Mouse (Mus musculus): ENCODE measurements at regions not wholly inside any gene's neighbourhood (a gene's known extent, or its start where the extent isn't known, plus 50 kb on each side); places are given as distances from the start of the nearest gene placed in this dataset.

DNA sequence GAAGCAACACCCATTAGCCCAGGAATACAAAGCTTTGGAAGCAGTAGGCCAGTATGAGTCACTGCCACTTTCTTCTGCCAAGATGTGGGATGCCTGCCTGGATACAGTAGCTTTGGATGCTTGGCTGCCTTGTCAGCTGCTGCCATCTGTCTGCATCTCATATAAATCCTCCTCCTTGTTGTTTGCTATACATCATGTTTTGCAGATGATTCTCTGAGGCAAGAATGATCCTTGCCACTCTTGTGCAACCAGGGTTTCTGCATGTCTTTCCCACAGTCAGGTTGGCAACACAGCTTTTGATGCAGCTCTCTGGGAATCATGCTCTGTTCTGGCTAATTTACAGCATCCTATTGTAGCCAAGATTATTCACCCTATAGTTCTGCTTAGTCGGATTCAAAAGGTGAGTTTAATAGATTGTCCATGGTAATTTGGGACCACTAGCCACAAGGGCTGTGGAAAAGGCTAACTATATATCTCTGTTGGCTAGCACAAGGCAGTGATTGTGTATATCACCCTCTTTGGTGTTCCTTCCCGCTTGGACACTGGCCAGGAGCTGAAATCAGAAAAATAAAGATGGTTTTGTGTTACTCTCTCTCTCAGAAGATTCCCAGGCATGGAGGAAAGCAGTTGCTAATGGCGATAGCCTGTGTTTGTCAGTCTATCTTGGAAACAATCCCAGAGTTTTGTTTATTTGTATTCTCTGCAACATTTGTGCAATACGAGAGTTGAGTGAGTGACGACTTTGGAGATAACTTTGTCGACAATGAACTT lies 1313.5 kb downstream of the Defb40 start:
- Histone ChIP-seq H3K4me1 (no peaks in the 10 kb centered on the region), H3K27me3 (ENCODE audit: insufficient read depth, poor library complexity, severe bottlenecking) (no peaks in the 10 kb centered on the region), H3K9me3 (no peaks in the 10 kb centered on the region), H3K27ac (no peak overlapping the region), H3K4me3 (no peak overlapping the region), H3K36me3 (no peaks in the 10 kb centered on the region)
- WGBS: 53% methylated on average over 6 of the region's 6 CpGs
- no peak for DNase-seq (ENCODE audit: low spot score)

DNA sequence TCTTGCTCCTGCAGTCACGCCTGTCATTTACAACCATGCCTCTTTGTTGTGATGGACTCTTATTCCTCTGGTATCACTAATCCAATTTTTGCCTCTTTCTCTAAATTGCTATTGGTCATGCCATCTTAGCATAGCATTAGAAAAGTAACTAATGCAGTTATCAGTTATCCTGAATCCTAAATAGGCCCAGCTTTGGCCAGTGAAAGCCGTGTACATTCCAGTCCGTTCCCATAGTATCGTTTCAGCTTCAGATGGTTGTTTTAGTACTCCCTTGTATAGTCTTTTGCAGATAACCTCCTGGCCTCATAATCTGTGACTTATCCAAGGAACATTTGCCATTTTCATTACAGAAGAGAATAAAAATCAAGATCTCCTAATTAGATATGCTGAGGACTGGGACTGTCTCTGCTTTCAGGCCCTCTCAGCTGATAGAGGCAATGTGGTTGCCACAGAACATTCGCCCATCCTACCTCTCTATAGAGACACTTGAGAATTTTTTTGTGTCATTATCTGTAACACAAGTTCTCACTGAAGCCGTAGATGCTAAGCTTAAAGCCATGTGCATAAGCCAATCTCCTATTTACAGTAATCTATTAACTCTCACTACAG lies 1318.2 kb downstream of the Defb40 start:
- no peak for DNase-seq (ENCODE audit: low spot score)
- no peaks in the 10 kb centered on the region for H3K4me1 ChIP-seq
- no peak overlapping the region for H3K4me3 ChIP-seq
- no peaks in the 10 kb centered on the region for H3K27me3 ChIP-seq (ENCODE audit: insufficient read depth, poor library complexity, severe bottlenecking)
- 79% methylated on average over 6 of the region's 6 CpGs for WGBS
- no peak overlapping the region for H3K27ac ChIP-seq
- no peaks in the 10 kb centered on the region for H3K36me3 ChIP-seq
- no peaks in the 10 kb centered on the region for H3K9me3 ChIP-seq

DNA sequence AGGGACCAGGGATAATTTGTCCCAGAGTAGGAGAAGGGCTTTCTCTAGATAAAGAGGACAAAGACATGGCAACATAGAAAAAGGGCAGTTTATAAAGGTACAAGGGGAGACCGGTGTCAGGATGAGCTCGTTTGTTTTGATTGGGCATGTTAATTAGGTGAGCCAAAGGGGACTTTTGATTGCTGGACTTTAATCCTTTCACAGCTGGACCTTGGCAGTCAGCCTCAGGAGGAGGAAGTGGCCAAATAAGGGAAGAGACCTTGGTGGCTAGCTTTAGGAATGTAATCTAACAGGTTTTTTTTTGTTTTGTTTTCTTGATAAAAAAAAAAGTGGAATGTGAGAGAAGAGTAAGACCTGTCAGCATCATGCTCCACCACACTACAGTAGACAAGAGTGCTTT lies 1324.3 kb downstream of the Defb40 start:
- no peaks in the 10 kb centered on the region for H3K27me3 ChIP-seq (ENCODE audit: insufficient read depth, poor library complexity, severe bottlenecking)
- H3K27ac ChIP-seq: peak overlapping the region; percentile 22; the same call in 1 of the 2 replicates
- no peaks in the 10 kb centered on the region for H3K9me3 ChIP-seq
- H3K36me3 ChIP-seq: no peaks in the 10 kb centered on the region
- WGBS: 3% methylated on average over 2 of the region's 2 CpGs
- no peak overlapping the region for H3K4me3 ChIP-seq
- H3K4me1 ChIP-seq: 0 out of 2 replicates have a peak, but pooled peaks cover 7% of the 10 kb centered on the region
- no peak for DNase-seq (ENCODE audit: low spot score)

DNA sequence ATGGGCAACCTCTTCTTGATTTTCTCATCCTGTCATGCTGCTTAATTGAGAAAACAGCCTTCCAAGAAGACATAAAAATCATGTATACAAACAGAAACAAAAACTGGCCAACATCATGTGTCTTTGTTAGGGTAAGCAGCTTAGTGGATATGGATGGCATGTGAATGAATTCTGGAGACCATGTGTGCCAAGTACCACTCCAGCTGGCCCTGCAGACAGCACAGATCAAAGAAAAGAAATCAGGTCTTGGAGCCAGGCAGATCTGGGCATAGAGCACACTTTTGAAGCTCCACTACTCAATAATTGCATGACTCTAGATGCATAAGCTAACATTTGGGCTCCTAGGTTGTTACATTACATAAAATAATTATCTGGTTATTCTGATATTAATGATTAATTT lies 1330.5 kb downstream of the Defb40 start:
- DNase-seq (ENCODE audit: low spot score): no peak
- H3K27ac ChIP-seq: no peak overlapping the region
- H3K9me3 ChIP-seq: no peaks in the 10 kb centered on the region
- no peaks in the 10 kb centered on the region for H3K4me1 ChIP-seq
- H3K36me3 ChIP-seq: no peaks in the 10 kb centered on the region
- no peaks in the 10 kb centered on the region for H3K27me3 ChIP-seq (ENCODE audit: insufficient read depth, poor library complexity, severe bottlenecking)
- H3K4me3 ChIP-seq: no peak overlapping the region

DNA sequence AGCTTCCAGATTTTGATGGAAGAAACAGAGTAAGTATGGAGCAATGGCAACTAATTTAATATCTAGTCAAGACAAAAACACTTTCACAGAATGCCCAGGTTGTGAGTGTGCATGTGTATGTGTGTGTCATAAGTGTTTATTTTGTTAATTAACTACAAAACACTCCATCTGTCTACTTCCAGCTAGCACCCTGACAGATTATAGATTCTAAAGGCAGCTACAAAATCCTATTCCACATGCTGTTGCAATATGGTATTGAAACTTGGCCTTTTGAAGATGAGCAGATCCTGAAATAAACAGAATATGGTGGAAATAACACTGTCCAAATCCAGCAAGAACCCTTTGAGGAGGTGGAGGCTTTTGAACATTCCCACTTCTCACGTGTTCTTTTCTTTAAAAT lies 1356.9 kb downstream of the Defb40 start:
- Histone ChIP-seq H3K27ac (no peak overlapping the region), H3K27me3 (ENCODE audit: insufficient read depth, poor library complexity, severe bottlenecking) (no peaks in the 10 kb centered on the region), H3K36me3 (no peaks in the 10 kb centered on the region), H3K9me3 (no peaks in the 10 kb centered on the region), H3K4me3 (no peak overlapping the region), H3K4me1 (no peaks in the 10 kb centered on the region)
- WGBS: 42% methylated on average over 1 of the region's 1 CpGs
- no peak for DNase-seq (ENCODE audit: low spot score)

DNA sequence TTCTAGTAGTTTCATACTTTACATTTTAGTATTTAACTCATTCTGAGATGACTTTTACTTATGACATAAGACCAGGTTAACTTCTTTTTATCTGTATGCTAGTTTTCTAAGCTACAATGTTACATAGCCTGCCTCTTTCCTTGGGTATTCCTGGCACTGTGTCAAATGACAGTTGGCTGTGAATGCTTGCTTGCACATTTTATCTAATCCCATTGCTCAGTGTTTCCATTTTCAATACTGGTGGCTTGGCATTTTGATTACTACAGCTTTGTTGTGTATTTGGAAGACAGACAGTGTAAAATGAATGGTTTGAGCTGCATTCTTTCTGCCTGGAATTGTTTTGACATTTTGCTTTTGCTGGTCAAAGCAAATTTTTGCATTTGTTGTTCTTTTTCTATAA lies 1359.2 kb downstream of the Defb40 start:
- no peak for DNase-seq (ENCODE audit: low spot score)
- Histone ChIP-seq H3K36me3 (no peaks in the 10 kb centered on the region), H3K27ac (no peak overlapping the region), H3K9me3 (no peaks in the 10 kb centered on the region), H3K4me3 (no peak overlapping the region), H3K4me1 (no peaks in the 10 kb centered on the region), H3K27me3 (ENCODE audit: insufficient read depth, poor library complexity, severe bottlenecking) (no peaks in the 10 kb centered on the region)

DNA sequence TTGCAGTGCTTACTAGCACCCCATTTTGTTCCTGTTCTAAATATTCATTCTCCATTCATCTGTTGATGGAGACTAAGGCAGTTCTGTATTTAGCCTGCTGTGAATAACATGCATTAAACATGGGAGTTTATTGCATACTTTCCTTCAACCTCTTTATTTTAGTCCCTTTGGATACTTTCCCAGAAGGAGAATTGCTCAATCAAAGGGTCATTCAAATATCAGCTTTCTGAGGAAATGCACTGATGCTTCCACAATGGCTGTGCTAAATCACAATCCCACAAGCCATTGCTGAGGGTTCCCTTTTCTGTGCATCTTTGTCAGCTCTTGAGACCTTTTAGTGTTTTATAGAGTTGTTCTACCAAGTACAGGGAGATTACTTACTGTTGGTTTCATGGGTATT lies 1359.9 kb downstream of the Defb40 start:
- H3K4me3 ChIP-seq: no peak overlapping the region
- no peak for DNase-seq (ENCODE audit: low spot score)
- H3K27me3 ChIP-seq (ENCODE audit: insufficient read depth, poor library complexity, severe bottlenecking): no peaks in the 10 kb centered on the region
- no peaks in the 10 kb centered on the region for H3K9me3 ChIP-seq
- no peaks in the 10 kb centered on the region for H3K4me1 ChIP-seq
- no peaks in the 10 kb centered on the region for H3K36me3 ChIP-seq
- H3K27ac ChIP-seq: no peak overlapping the region

DNA sequence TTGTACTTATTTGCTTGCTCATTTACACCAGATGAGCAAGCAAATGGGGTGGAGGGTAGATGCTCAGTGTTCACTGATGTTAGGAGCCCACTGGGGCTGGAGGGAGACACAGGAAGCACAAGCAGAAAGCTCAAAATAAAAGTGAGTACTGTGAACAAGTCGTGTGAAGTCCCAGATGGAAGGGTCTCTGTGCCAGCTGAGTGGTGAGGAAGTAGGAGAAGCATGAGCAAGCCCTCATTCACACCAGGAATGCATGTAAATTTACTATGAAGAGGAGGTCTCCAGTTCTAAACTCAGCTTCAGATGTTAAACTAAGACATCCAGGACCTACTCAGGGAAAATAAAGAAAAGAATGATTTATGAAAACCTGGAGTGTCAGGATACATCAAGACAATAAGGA lies 1375.2 kb downstream of the Defb40 start:
- Histone ChIP-seq H3K4me1 (no peaks in the 10 kb centered on the region), H3K4me3 (no peak overlapping the region), H3K36me3 (no peaks in the 10 kb centered on the region), H3K27ac (no peak overlapping the region), H3K27me3 (ENCODE audit: insufficient read depth, poor library complexity, severe bottlenecking) (no peaks in the 10 kb centered on the region), H3K9me3 (no peaks in the 10 kb centered on the region)
- WGBS: 31% methylated on average over 1 of the region's 1 CpGs
- no peak for DNase-seq (ENCODE audit: low spot score)

DNA sequence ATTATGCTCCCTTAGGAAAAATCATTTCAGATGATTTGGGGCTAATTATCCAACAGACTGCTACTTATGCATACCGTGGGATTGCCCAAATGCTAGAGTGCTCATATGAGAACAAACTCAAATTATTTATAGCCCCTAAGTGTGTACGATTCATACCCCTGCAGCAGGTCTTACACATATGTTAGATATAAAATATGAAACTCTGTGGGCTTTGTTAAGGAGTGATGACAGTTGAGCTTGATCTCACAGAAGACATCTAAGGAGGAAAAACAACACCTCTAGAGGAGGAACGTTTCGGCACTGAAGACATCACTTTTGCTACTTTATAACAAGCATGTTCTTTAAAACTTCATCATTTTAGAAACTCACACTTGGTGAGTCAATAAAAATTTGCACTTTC lies 1379.3 kb downstream of the Defb40 start:
- Histone ChIP-seq H3K9me3 (no peaks in the 10 kb centered on the region), H3K27ac (no peak overlapping the region), H3K36me3 (no peaks in the 10 kb centered on the region), H3K4me3 (no peak overlapping the region), H3K4me1 (no peaks in the 10 kb centered on the region), H3K27me3 (ENCODE audit: insufficient read depth, poor library complexity, severe bottlenecking) (no peaks in the 10 kb centered on the region)
- 80% methylated on average over 4 of the region's 4 CpGs for WGBS
- DNase-seq (ENCODE audit: low spot score): no peak

DNA sequence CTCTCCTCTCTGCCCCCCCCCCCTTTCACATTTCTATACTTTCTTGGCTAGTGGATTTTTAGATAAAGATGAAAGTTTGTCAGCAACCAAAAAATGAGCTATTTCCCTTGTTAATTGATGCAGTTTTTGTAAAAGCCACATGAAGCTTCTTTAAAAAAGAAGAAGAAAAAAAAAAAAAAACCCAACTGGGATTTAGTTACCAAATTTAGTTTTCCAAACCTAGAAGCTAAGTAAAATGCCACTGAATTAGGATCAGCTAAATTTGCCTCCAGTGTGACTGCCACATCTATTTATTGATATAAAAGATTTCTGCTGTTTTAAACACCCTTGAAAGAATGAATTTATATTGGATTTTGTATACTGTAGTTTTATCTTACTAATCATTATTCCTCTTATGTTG lies 1381.5 kb downstream of the Defb40 start:
- no peak overlapping the region for H3K4me3 ChIP-seq
- no peaks in the 10 kb centered on the region for H3K36me3 ChIP-seq
- no peaks in the 10 kb centered on the region for H3K4me1 ChIP-seq
- no peak overlapping the region for H3K27ac ChIP-seq
- DNase-seq (ENCODE audit: low spot score): no peak
- H3K9me3 ChIP-seq: no peaks in the 10 kb centered on the region
- H3K27me3 ChIP-seq (ENCODE audit: insufficient read depth, poor library complexity, severe bottlenecking): no peaks in the 10 kb centered on the region

DNA sequence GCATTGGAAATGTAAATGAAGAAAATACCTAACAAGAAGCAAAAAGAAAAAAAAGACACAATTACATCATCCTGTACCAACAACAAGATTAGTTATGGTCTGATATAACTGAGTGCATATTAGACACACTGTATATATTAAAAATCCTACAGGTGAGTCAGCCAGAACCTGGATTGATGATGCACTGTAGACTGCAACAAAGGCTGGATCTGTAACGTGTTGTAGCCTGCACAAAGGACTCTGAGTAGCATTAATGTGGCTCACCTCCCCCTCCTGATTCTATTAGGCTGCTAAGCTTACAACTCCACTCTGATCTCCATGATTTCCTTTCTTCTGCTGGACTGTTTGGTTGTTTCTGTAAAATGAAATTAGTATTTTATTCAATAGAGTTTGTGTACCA lies 1383.4 kb downstream of the Defb40 start:
- H3K36me3 ChIP-seq: no peaks in the 10 kb centered on the region
- no peaks in the 10 kb centered on the region for H3K27me3 ChIP-seq (ENCODE audit: insufficient read depth, poor library complexity, severe bottlenecking)
- H3K4me3 ChIP-seq: no peak overlapping the region
- H3K9me3 ChIP-seq: no peaks in the 10 kb centered on the region
- no peak overlapping the region for H3K27ac ChIP-seq
- WGBS: 61% methylated on average over 1 of the region's 1 CpGs
- H3K4me1 ChIP-seq: no peaks in the 10 kb centered on the region
- DNase-seq (ENCODE audit: low spot score): no peak

DNA sequence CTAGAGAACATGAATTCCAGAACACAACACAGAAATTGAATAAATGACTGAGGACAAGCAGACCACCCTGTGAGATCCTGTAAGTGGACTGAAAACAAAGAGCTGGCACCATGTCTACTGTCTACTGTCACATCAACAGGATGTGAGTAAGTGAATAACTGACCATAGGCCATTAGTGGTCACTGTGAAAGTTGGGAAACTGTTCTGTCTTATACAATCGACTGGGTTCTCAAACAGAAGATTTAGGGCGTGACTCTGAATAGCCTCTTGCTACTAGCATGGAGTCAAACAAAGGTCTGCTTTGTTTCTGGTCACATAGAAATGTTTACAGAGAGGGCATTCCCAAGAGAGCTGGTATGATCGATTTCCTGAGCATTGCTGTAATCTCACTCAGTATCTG lies 1387.9 kb downstream of the Defb40 start:
- no peak for DNase-seq (ENCODE audit: low spot score)
- no peak overlapping the region for H3K4me3 ChIP-seq
- no peak overlapping the region for H3K27ac ChIP-seq
- no peaks in the 10 kb centered on the region for H3K36me3 ChIP-seq
- H3K9me3 ChIP-seq: no peaks in the 10 kb centered on the region
- WGBS: 75% methylated on average over 3 of the region's 3 CpGs
- no peaks in the 10 kb centered on the region for H3K27me3 ChIP-seq (ENCODE audit: insufficient read depth, poor library complexity, severe bottlenecking)
- no peaks in the 10 kb centered on the region for H3K4me1 ChIP-seq

DNA sequence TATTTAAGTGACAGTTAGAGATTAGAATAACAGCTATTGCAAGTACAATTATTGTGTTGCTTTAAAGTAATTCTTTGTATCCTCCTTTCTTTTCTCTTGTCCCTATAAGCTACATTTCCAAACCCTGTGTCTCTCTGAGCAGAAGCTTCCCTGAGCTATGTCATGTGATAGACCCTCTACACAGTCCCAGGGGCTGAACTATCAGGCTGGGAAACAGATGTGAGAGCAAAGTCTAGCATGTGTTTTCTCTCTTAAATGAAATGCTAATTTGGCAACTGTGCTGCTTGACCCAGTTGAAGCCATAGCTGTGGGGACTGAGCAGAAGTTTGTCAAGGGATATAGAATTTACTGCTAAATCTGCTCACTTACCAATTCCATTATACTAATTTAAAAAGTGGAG lies 1389.9 kb downstream of the Defb40 start:
- no peak overlapping the region for H3K4me3 ChIP-seq
- H3K4me1 ChIP-seq: no peaks in the 10 kb centered on the region
- H3K36me3 ChIP-seq: no peaks in the 10 kb centered on the region
- no peak for DNase-seq (ENCODE audit: low spot score)
- H3K27me3 ChIP-seq (ENCODE audit: insufficient read depth, poor library complexity, severe bottlenecking): no peaks in the 10 kb centered on the region
- H3K9me3 ChIP-seq: no peaks in the 10 kb centered on the region
- H3K27ac ChIP-seq: no peak overlapping the region

DNA sequence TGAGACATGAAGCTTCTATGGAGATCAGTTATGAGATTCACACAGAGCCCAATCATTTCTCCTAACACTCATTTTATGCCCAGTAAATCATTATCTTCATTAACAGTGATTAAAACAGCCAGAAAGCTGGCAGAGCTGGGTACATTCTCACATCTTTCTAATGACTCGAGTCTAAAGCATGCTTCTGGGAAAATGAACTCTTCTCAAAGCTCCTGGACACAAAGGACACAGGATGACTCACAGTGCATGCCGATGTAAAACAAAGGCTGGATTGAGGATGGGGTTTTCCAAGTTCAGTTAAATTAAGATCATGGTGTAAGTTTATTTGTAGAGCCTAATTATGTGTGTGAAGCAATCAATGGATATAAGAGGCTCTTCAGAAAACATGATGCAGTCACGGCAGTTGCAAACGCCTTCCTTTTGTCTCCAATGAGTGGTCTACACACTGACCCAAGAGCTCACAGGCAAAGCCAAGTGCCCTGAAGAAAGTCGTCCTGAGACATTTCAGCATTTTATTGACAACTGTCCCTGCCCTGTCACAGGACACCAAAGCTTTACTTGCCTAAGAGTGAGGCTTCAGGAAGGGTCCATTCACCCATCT lies 1390.7 kb downstream of the Defb40 start:
- Histone ChIP-seq H3K27ac (no peak overlapping the region), H3K36me3 (no peaks in the 10 kb centered on the region), H3K9me3 (no peaks in the 10 kb centered on the region), H3K4me1 (no peaks in the 10 kb centered on the region), H3K4me3 (no peak overlapping the region), H3K27me3 (ENCODE audit: insufficient read depth, poor library complexity, severe bottlenecking) (no peaks in the 10 kb centered on the region)
- WGBS: 58% methylated on average over 5 of the region's 5 CpGs
- no peak for DNase-seq (ENCODE audit: low spot score)
